Mouse (Mus musculus): ENCODE data around the gene Stox2.

DNA sequence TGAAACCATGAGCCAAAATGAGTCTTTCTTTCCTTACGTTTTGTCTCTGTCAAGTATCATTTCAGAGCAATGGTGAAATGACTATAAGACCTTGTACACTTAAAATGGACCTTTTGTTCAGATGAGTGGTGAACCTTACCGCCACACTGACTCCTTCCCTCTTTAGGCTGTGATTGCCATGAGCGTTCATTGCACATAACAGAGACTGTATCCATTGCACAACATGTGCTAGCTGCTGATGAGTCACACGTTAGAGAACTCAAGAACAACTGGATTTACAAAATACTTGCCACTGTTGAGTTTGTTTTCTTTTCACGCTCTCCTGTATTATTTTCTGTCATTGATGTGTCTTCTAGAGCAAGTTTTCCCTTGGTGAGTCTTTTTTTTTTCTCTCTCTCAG is 216.1 kb downstream of the Stox2 start:
- TF ChIP-seq POLR2A (IDR thresholded peaks at IDR 0.05; ENCODE audit: low read depth, low read length): no peak
- TF ChIP-seq CTCF (conservative IDR thresholded peaks at IDR 0.05; ENCODE audit: insufficient read depth, insufficient read length, low read depth, low read length): no peak
